Mouse (Mus musculus): ENCODE data around the gene Fshr. TPM values are rescaled to one million over a fixed set of nuclear protein-coding genes. Genes with fewer than 3 reads are reported as not detected.
A peak's percentile ranks its signal among the peaks of the same experiment; 100 is the strongest.

Gene Fshr
- polyA plus RNA-seq, 1 experiment from 2014 or later: not detected

DNA sequence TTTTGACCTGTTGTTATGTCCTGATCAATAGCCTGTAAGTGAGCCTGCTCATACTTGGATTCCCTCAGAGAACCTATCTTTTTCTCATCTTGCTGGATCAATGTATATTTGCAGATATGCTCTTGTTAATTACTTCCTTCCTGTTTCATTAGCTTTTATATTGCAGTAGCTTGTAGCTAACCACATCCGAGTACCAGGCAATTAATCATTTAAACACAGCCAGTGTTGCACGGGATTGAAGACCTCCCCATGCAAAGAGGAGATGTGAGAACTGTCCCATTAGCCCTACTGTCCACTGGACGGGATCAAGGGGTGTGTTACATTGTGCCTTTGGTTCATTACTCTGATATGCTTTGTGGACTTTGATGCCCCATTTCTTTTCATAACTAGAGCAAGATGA lies 154.5 kb downstream of the Fshr start:
- Histone ChIP-seq H3K36me3 (ENCODE audit: insufficient read depth, low read length) (no peaks in the 10 kb centered on the region), H3K4me1 (replicated peaks; ENCODE audit: insufficient read depth, low read length) (no peaks in the 10 kb centered on the region), H3K9me3 (replicated peaks; ENCODE audit: low read length) (no peaks in the 10 kb centered on the region), H3K4me3 (replicated peaks; ENCODE audit: low read depth, low read length) (no peak overlapping the region), H3K9ac (ENCODE audit: low read depth, low read length) (no peak overlapping the region), H3K4me2 (ENCODE audit: low read length) (no peak overlapping the region), H3K27ac (no peak overlapping the region), H3K27me3 (ENCODE audit: insufficient read depth, low read length) (no peaks in the 10 kb centered on the region)
- ATAC-seq (replicated peaks; ENCODE audit: low FRiP score, low read depth): no peak
- 18% methylated on average over 3 of the region's 3 CpGs for WGBS
- DNase-seq (ENCODE audit: low spot score): no peak
- no peak for TF ChIP-seq CTCF (IDR thresholded peaks at IDR 0.05; ENCODE audit: low read depth)

DNA sequence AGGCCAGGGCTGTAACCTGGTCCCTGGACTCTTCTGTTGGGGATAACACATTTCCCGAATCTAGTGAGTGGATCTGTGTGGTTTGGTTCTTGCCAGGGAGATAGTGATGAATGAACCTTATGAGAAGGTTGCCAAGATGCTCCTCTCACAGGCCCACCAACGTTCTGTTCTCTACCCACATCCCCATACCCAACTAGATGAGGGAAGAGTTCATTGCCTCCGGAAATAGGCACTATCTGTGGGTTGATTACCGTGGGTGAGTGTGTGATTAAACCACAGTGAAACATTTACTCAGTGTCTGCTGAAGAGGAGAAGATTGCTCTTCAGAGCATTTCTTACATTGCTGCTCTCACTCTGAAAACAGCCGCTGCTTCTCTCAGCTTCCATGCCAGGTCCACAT lies 163.8 kb downstream of the Fshr start:
- no peak for DNase-seq (ENCODE audit: low spot score)
- 84% methylated on average over 5 of the region's 5 CpGs for WGBS
- H3K9me3 ChIP-seq (replicated peaks; ENCODE audit: low read length): no peaks in the 10 kb centered on the region

DNA sequence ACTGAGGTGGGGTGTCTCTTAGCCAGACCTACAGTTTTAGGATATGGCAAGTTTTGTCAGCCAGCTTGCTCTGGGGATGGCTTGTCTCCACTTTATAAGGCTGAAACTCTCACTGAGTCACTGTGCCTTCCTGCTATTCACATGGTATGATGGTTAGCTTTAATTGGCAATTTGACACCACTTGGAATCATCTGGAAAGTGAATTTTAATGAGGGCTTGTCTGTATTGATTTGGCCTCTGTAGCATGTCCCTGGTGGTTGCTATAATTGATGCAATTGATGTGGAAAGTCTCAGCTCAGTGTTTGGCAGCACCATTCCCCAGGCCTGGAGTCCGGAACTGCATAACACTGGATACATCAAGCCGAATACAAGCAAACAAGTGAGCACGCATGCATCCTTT lies 164.4 kb downstream of the Fshr start:
- no peaks in the 10 kb centered on the region for H3K27me3 ChIP-seq (ENCODE audit: insufficient read depth, low read length)
- H3K4me1 ChIP-seq (replicated peaks; ENCODE audit: insufficient read depth, low read length): no peaks in the 10 kb centered on the region
- TF ChIP-seq CTCF (IDR thresholded peaks at IDR 0.05; ENCODE audit: low read depth): no peak
- no peak overlapping the region for H3K9ac ChIP-seq (ENCODE audit: low read depth, low read length)
- no peak for DNase-seq (ENCODE audit: low spot score)
- no peak overlapping the region for H3K4me2 ChIP-seq (ENCODE audit: low read length)
- H3K36me3 ChIP-seq (ENCODE audit: insufficient read depth, low read length): no peaks in the 10 kb centered on the region
- no peaks in the 10 kb centered on the region for H3K9me3 ChIP-seq (replicated peaks; ENCODE audit: low read length)
- 98% methylated on average over 3 of the region's 3 CpGs for WGBS
- no peak for ATAC-seq (replicated peaks; ENCODE audit: low FRiP score, low read depth)
- no peak overlapping the region for H3K27ac ChIP-seq
- H3K4me3 ChIP-seq (replicated peaks; ENCODE audit: low read depth, low read length): no peak overlapping the region

More for the DNA sequence above, 163.8 kb downstream of the Fshr start:
- TF ChIP-seq CTCF (IDR thresholded peaks at IDR 0.05; ENCODE audit: low read depth): no peak
- H3K4me3 ChIP-seq (replicated peaks; ENCODE audit: low read depth, low read length): no peak overlapping the region
- H3K27ac ChIP-seq: no peak overlapping the region
- H3K4me1 ChIP-seq (replicated peaks; ENCODE audit: insufficient read depth, low read length): no peaks in the 10 kb centered on the region
- no peak overlapping the region for H3K4me2 ChIP-seq (ENCODE audit: low read length)
- H3K27me3 ChIP-seq (ENCODE audit: insufficient read depth, low read length): no peaks in the 10 kb centered on the region
- H3K9ac ChIP-seq (ENCODE audit: low read depth, low read length): no peak overlapping the region
- no peaks in the 10 kb centered on the region for H3K36me3 ChIP-seq (ENCODE audit: insufficient read depth, low read length)
- no peak for ATAC-seq (replicated peaks; ENCODE audit: low FRiP score, low read depth)

DNA sequence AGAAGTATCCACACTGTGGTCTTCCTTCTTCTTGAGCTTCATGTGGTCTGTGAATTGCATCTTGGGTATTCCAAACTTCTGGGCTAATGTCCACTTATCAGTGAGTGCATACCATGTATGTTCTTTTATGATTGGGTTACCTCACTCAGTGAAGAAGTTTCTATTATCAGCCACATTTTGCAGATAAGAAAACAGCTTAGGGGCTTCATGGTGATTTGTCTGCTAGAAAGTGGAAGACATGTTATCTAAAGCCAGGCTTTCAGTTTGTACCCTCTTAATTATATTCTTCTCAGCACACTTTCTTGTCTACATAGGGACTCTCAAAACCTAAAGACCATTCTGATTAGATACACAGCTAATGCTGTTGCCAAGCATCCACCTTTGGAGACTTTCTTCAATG lies 165.8 kb downstream of the Fshr start:
- TF ChIP-seq CTCF (IDR thresholded peaks at IDR 0.05; ENCODE audit: low read depth): no peak
- no peak overlapping the region for H3K4me2 ChIP-seq (ENCODE audit: low read length)

DNA sequence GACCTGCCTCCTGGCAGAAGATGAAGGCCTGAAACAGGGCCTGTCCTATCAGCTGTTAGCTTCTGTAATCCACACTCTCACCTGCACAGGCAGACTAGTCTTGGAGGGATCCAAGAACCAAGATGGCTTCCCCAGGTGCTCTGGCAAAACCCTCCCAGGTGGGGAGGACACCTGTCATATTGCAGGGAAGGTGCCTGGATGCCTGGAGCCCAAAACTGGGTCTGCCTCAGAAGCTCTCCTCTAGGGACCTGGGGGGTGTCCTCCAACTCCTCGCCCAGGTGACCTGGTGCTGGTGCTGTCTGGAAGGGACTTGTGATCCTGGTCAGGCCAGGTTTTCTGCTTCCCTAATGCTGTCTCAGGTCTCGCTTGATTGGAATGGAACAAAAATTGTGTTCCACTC lies 167.5 kb downstream of the Fshr start:
- 95% methylated on average over 2 of the region's 2 CpGs for WGBS
- no peak for ATAC-seq (replicated peaks; ENCODE audit: low FRiP score, low read depth)
- H3K36me3 ChIP-seq (ENCODE audit: insufficient read depth, low read length): no peaks in the 10 kb centered on the region
- H3K27ac ChIP-seq: no peak overlapping the region
- H3K9me3 ChIP-seq (replicated peaks; ENCODE audit: low read length): no peaks in the 10 kb centered on the region
- no peak overlapping the region for H3K4me2 ChIP-seq (ENCODE audit: low read length)
- no peak for TF ChIP-seq CTCF (IDR thresholded peaks at IDR 0.05; ENCODE audit: low read depth)
- no peaks in the 10 kb centered on the region for H3K4me1 ChIP-seq (replicated peaks; ENCODE audit: insufficient read depth, low read length)
- no peak for DNase-seq (ENCODE audit: low spot score)
- no peaks in the 10 kb centered on the region for H3K27me3 ChIP-seq (ENCODE audit: insufficient read depth, low read length)
- H3K4me3 ChIP-seq (replicated peaks; ENCODE audit: low read depth, low read length): no peak overlapping the region
- H3K9ac ChIP-seq (ENCODE audit: low read depth, low read length): no peak overlapping the region

More for the DNA sequence above, 165.8 kb downstream of the Fshr start:
- no peaks in the 10 kb centered on the region for H3K9me3 ChIP-seq (replicated peaks; ENCODE audit: low read length)
- no peaks in the 10 kb centered on the region for H3K36me3 ChIP-seq (ENCODE audit: insufficient read depth, low read length)
- no peaks in the 10 kb centered on the region for H3K27me3 ChIP-seq (ENCODE audit: insufficient read depth, low read length)
- H3K27ac ChIP-seq: no peak overlapping the region
- H3K4me1 ChIP-seq (replicated peaks; ENCODE audit: insufficient read depth, low read length): no peaks in the 10 kb centered on the region
- H3K4me3 ChIP-seq (replicated peaks; ENCODE audit: low read depth, low read length): no peak overlapping the region
- no peak for ATAC-seq (replicated peaks; ENCODE audit: low FRiP score, low read depth)
- DNase-seq (ENCODE audit: low spot score): no peak
- no peak overlapping the region for H3K9ac ChIP-seq (ENCODE audit: low read depth, low read length)

DNA sequence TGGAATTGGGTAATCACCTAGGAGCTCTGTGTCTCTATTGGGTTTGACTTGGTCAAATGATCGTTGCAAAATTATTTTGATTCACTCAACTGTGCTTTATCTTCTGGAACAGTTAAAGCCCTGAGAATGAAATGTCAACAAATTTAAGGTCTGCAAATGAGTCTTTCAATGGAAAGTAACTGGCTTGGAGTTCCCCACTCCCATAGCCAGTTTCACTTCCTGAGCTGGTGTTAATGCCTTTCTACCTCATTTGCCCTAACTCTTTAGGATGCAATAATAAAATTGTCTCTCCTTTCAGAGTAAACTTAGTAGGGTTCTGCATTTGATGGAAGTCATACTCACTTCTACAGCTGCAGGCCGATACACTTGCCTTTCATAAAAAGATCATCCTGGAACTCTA lies 181.0 kb downstream of the Fshr start:
- TF ChIP-seq CTCF (IDR thresholded peaks at IDR 0.05; ENCODE audit: low read depth): no peak
- Histone ChIP-seq H3K4me1 (replicated peaks; ENCODE audit: insufficient read depth, low read length) (no peaks in the 10 kb centered on the region), H3K4me3 (replicated peaks; ENCODE audit: low read depth, low read length) (no peak overlapping the region), H3K9ac (ENCODE audit: low read depth, low read length) (no peak overlapping the region), H3K27me3 (ENCODE audit: insufficient read depth, low read length) (no peaks in the 10 kb centered on the region), H3K27ac (no peak overlapping the region), H3K36me3 (ENCODE audit: insufficient read depth, low read length) (no peaks in the 10 kb centered on the region), H3K4me2 (ENCODE audit: low read length) (no peak overlapping the region), H3K9me3 (replicated peaks; ENCODE audit: low read length) (no peaks in the 10 kb centered on the region)
- 71% methylated on average over 2 of the region's 2 CpGs for WGBS
- DNase-seq (ENCODE audit: low spot score): no peak
- ATAC-seq (replicated peaks; ENCODE audit: low FRiP score, low read depth): no peak

DNA sequence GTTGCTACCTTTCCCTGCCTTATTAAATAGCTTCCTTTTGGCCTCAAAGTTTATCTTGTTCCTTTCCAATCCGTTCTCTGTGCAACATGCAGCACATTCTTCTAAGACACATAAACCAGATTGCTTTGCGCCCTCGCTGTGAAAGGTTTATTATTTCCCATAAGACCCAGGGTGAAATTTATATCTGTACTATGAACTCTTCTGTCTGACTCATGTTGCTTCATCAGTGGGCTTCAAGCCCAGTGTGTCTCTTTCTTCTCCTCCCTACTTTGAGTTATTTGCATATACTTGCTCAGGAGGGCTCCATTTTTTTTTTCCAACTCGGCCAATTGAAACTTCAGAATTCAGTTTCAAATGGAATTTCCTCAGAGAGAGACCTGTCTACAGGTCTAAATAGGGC lies 183.5 kb downstream of the Fshr start:
- Histone ChIP-seq H3K27me3 (ENCODE audit: insufficient read depth, low read length) (no peaks in the 10 kb centered on the region), H3K9me3 (replicated peaks; ENCODE audit: low read length) (no peaks in the 10 kb centered on the region), H3K4me2 (ENCODE audit: low read length) (no peak overlapping the region), H3K36me3 (ENCODE audit: insufficient read depth, low read length) (no peaks in the 10 kb centered on the region), H3K4me1 (replicated peaks; ENCODE audit: insufficient read depth, low read length) (no peaks in the 10 kb centered on the region), H3K4me3 (replicated peaks; ENCODE audit: low read depth, low read length) (no peak overlapping the region), H3K27ac (no peak overlapping the region), H3K9ac (ENCODE audit: low read depth, low read length) (no peak overlapping the region)
- 45% methylated on average over 4 of the region's 4 CpGs for WGBS
- DNase-seq (ENCODE audit: low spot score): peak; percentile 86
- no peak for TF ChIP-seq CTCF (IDR thresholded peaks at IDR 0.05; ENCODE audit: low read depth)
- ATAC-seq (replicated peaks; ENCODE audit: low FRiP score, low read depth): no peak
